Mouse (Mus musculus) testis, adult 2 months (tissue): ENCODE results near the gene Fuk. TPM values are rescaled to one million over a fixed set of nuclear protein-coding genes. Genes with fewer than 3 reads are reported as not detected.

Experiments used
- H3K27ac ChIP-seq: fragments of 200-500 bp; 2 replicates; pipeline ENCODE4 v1.5.1; 2012; ENCODE audit warnings: low read depth, low read length; ENCODE audit not compliant: control insufficient read depth, insufficient read depth
- H3K27me3 ChIP-seq: fragments of 200-500 bp; 2 replicates; pipeline ENCODE4 v1.6.1; 2012; ENCODE audit warnings: mild to moderate bottlenecking, low read length, moderate library complexity; ENCODE audit not compliant: control insufficient read depth, insufficient read depth
- H3K36me3 ChIP-seq: fragments of 200-500 bp; 2 replicates; pipeline ENCODE4 v1.6.1; 2012; ENCODE audit warnings: mild to moderate bottlenecking, low read length; ENCODE audit not compliant: control insufficient read depth, insufficient read depth
- H3K4me1 ChIP-seq: fragments of 200-500 bp; 2 replicates; pipeline ENCODE4 v1.6.1; 2012; ENCODE audit warnings: low read length; ENCODE audit not compliant: control insufficient read depth, insufficient read depth
- H3K4me3 ChIP-seq: fragments of 200-500 bp; 2 replicates; pipeline ENCODE4 v1.5.1; 2012; ENCODE audit warnings: low read depth, mild to moderate bottlenecking, low read length, moderate library complexity, mixed read lengths; ENCODE audit not compliant: control insufficient read depth
- CTCF ChIP-seq: fragments of 200-500 bp; IDR thresholded peaks from 2 replicates; pipeline ENCODE4 v1.5.1; 2012; ENCODE audit warnings: low read depth, mild to moderate bottlenecking, inconsistent platforms, low read length, moderate library complexity; ENCODE audit not compliant: control insufficient read depth, insufficient read depth, insufficient replicate concordance
- POLR2A ChIP-seq: fragments of 200-500 bp; IDR thresholded peaks from 2 replicates; pipeline ENCODE4 v1.6.1; 2012; ENCODE audit warnings: low read depth, mild to moderate bottlenecking, inconsistent platforms, low read length, moderate library complexity; ENCODE audit not compliant: control insufficient read depth
- polyA plus RNA-seq: library from polyadenylated mRNA; depleted of rRNA; stranded (reverse); fragments of >200 nt; gene quantifications from 2 replicates; pipeline ENCODE4 v1.2.3, GENCODE M21; 2012

Fuk gene
- polyA plus RNA-seq, 1 experiment: 7.5 TPM

DNA sequence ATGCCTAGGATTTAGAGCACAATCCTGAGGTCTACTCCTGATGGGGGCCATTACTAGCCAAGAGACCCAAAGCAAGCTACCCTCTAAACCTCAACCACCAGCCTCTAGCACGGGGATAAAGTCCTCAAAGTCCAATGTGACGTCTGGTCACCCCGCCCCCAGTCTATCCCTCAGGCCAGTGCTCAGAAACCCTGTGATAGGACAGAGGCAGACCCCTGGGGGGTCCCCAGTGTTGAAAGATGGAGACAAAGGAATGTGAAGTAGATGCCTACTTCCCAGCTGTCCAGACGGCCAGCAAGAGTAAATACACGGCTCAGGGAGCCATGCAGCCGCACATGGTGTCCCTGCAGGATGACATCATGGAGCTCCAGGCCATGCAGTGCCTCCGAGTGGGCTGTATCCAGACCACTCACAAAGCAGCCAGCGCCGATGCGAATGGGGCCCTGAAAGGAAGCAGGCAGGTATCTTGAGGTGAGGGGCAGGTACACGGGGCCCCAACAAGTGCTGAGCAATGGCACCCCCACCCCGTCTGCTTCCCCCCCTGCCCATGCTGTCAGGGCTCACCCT lies 12.3 kb downstream of the Fuk start:
- Histone ChIP-seq H3K27ac (no peak overlapping the region), H3K27me3 (no peaks in the 10 kb centered on the region), H3K36me3 (no peaks in the 10 kb centered on the region; the same call in 1 of the 2 replicates), H3K4me3 (no peak overlapping the region), H3K4me1 (peaks cover 9% of the 10 kb centered on the region)
- TF ChIP-seq POLR2A (no peak), CTCF (no peak)

DNA sequence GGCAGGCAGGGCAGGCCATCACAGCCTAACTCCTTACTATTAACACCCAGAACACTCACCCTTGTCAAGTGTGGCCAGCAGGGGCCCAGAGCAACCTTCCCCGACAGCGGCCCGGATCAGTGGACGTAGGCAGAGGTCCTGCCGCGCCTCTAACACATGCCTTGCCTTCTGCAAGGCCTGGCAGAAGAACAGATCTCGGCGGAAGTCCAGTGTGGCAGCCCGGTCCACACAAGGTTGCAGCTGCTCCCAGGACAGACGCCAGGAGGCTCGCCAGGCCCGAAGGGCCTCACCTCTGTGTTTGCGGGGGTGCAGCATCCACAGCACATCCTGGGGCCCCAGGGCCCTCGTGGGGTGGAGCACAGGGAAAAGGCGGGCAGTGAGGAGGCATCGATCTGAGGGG lies 13.4 kb downstream of the Fuk start:
- Histone ChIP-seq H3K27ac (no peak overlapping the region), H3K4me3 (no peak overlapping the region), H3K36me3 (no peaks in the 10 kb centered on the region; the same call in 1 of the 2 replicates), H3K27me3 (no peaks in the 10 kb centered on the region), H3K4me1 (no peaks in the 10 kb centered on the region)
- TF ChIP-seq CTCF: no peak
- TF ChIP-seq POLR2A: no peak

DNA sequence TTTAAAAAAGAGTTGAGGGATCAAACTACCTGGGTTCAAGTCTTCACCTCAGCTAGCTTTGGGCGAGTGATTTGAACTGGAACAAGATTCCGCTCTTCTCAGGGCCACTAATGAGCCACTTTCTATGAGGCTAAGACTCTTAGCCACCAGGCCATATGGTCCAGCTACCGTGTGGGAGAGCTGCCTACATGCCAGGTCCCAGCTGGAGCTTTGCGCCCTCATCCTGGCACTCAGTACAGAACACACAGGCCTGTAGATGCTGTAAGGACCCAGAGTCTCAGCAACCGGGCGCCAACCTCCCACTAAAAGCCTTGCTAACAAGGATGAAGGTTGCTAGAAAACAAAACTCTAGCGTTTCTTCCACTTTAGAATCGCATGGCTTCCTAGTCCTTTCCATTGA lies 13.8 kb downstream of the Fuk start:
- H3K27me3 ChIP-seq: no peaks in the 10 kb centered on the region
- no peaks in the 10 kb centered on the region for H3K4me1 ChIP-seq
- no peak overlapping the region for H3K27ac ChIP-seq
- no peak for TF ChIP-seq POLR2A
- TF ChIP-seq CTCF: no peak
- H3K4me3 ChIP-seq: no peak overlapping the region
- H3K36me3 ChIP-seq: no peaks in the 10 kb centered on the region; the same call in 1 of the 2 replicates

- no peaks in the 10 kb centered on the region for H3K27me3 ChIP-seq
- no peaks in the 10 kb centered on the region; the same call in 1 of the 2 replicates for H3K36me3 ChIP-seq
- TF ChIP-seq POLR2A (no peak), CTCF (no peak)
- no peak overlapping the region for H3K27ac ChIP-seq
- no peaks in the 10 kb centered on the region for H3K4me1 ChIP-seq
- H3K4me3 ChIP-seq: no peak overlapping the region
Observed at GRCm38 (mm10) chr8:110887551-110887950, 14.7 kb downstream of the Fuk start.

DNA sequence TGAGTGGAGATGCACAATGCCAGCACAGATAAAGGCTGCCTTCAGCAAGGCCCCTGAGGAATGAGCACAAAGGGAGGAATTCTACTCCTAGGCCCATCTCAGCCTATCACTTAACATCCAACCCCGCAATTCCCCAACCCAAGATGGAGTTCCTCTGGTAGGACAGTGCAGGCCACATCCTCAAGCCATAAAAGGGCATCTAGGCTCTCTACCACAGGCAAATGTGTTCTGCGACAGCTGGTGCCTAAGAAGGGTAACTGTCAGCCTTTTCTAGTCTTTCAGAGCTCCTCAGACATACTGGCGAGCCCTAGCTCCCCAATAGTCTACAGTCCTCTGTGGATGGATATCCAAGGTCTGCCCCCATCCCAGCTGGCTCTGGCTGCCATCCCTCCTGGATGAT lies 15.7 kb downstream of the Fuk start:
- TF ChIP-seq CTCF: no peak
- TF ChIP-seq POLR2A: no peak

DNA sequence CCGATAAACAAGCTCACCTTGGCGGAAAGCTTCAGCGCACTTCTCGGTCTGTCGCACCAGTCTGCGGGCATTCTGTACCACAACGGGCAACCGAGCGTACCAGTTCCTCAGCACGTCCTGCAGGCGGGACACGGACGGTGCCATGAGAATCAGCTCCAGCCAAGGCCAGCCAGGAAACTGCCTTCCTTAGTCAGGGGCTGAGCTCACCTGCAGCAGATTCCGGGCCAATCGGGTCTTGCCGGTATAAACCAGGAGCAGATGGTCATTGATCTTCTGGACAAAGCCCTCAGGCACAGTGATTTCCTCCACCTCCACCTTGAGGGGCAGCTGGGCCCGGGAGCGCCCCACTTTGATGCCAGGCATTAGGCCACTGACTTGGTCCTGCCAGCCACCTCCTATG lies 18.5 kb downstream of the Fuk start:
- Histone ChIP-seq H3K27ac (no peak overlapping the region), H3K4me1 (no peaks in the 10 kb centered on the region), H3K27me3 (no peaks in the 10 kb centered on the region), H3K36me3 (peaks cover 5% of the 10 kb centered on the region), H3K4me3 (no peak overlapping the region)
- TF ChIP-seq CTCF (no peak), POLR2A (no peak)

More for the DNA sequence above, 15.7 kb downstream of the Fuk start:
- no peak overlapping the region for H3K4me3 ChIP-seq
- H3K36me3 ChIP-seq: peaks cover 5% of the 10 kb centered on the region
- H3K27me3 ChIP-seq: no peaks in the 10 kb centered on the region
- no peaks in the 10 kb centered on the region for H3K4me1 ChIP-seq
- H3K27ac ChIP-seq: no peak overlapping the region

DNA sequence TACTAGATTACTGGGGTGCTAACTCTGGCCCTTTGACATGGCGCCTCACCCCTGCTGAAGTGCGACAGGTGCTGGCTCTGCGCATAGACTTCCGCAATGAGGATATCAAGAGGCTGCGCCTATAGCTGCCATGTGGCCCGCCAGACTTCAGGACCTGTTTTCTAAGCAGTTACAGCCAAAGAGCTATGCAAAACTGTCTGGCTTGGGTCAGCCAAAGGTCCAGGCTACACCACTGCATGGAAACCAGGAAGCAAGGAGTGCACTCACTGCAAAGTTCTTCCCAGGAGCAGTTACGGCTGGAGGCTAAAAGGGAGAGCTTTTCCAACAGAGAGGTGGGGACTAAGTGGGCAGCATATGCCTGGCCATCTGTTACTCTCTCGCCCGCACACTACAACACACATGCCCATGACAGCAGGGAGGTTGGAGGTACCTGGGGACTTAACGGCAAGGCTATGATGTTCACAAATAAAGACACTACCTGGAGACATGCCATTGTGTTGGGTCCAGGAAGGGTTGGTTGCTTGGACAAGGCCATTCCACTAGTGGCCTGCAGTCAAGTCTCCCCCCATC lies 20.5 kb downstream of the Fuk start:
- Histone ChIP-seq H3K4me3 (no peak overlapping the region), H3K4me1 (no peaks in the 10 kb centered on the region), H3K27me3 (no peaks in the 10 kb centered on the region), H3K27ac (no peak overlapping the region), H3K36me3 (peaks cover 5% of the 10 kb centered on the region)
- TF ChIP-seq CTCF: no peak
- TF ChIP-seq POLR2A: no peak
